In genomic region chr3:137991183-137991582, GRCm38 (mm10) we compare ENCODE assay signal across 8 mouse cellular contexts. TPM values are rescaled to one million over a fixed set of nuclear protein-coding genes. Genes with fewer than 3 reads are reported as not detected.
DNase-seq lines count a peak whose midpoint lies in the region; ATAC-seq lines count a peak whose summit lies in the region.

No protein-coding gene starts in this region.

- intact Hi-C loops in gastrocnemius, postnatal 14 days (cut with DNase I; ENCODE audit: low total_unique reads): loop anchor here (5.0 kb wide), 2 partner anchors 54 to 156 kb away; no protein-coding TSS in a partner anchor

- peak; percentile 93 for DNase-seq in embryo, embryonic 10 days (ENCODE audit: low spot score)
- DNase-seq in gastrocnemius, postnatal 14 days: peak; percentile 78
- DNase-seq in left cerebral cortex, adult 9 months (ENCODE audit: low spot score in 2 of 2): peak; percentile 52 to 91
- DNase-seq in right cerebral cortex, postnatal 36 days (ENCODE audit: low spot score in 2 of 2): peak; percentile 47 to 56
- peak; percentile 71 to 82 for DNase-seq in urinary bladder, postnatal 4 days (ENCODE audit: low spot score in 2 of 2)

- peak; percentile 99 for ATAC-seq in activated CD4-positive, CD25-positive, alpha-beta regulatory T cell, adult 4 months
- ATAC-seq in inflammation-experienced regulatory T-cells, adult 6 months: peak; percentile 98
- ATAC-seq in megakaryocyte-erythroid progenitor cell, adult 5-6 weeks (replicated peaks; ENCODE audit: low FRiP score, low TSS enrichment, poor library complexity, severe bottlenecking): peak; percentile 98

RNA-seq across cellular contexts. Expression of gene Dapp1, which starts 9.8 kb away (rescaled TPM):
- 10 to 100 TPM; 58.7 to 78.7 TPM for polyA plus RNA-seq in activated CD4-positive, CD25-positive, alpha-beta regulatory T cell, adult 4 months (2017; shearing (Covaris generic))
- 1 to 10 TPM in 1 of 2 experiments, under 1 TPM in 1; 0.84 to 1.1 TPM for total RNA-seq in gastrocnemius, postnatal 14 days (2021)
- polyA plus RNA-seq in inflammation-experienced regulatory T-cells, adult 6 months (2017; shearing (Covaris generic)): 10 to 100 TPM; 74.8 to 86.0 (median 84.5) TPM
- total RNA-seq in megakaryocyte-erythroid progenitor cell, adult 5-6 weeks (2014; fragmentation: Nextera tagmentation): 82.8 and 108 TPM in 2 replicates
- 110 and 171 TPM in 2 replicates for total RNA-seq in megakaryocyte-erythroid progenitor cell, adult 5-6 weeks (2017)

Comparison
In these comparisons a context has a peak if more than half of its experiments do, and no peak if none do; other contexts are left out.
1. Peak in every context shown above with its lines: DNase-seq and ATAC-seq.
2. RNA of gene Dapp1, which starts 9.8 kb away (total RNA-seq): 82.8 to 171 TPM in megakaryocyte-erythroid progenitor cell, adult 5-6 weeks; 0.84 to 1.1 TPM in gastrocnemius, postnatal 14 days; every median in the first group is over 10 times any median in the second.